Mouse (Mus musculus) midbrain, embryonic 16.5 days (tissue): Measurements from ENCODE around the gene Scml4. TPM values are rescaled to one million over a fixed set of nuclear protein-coding genes. Genes with fewer than 3 reads are reported as not detected.

Experiments used
- ATAC-seq: fragments of 200-750 bp; cut with Nextera tagmentation; 2 replicates; pipeline ENCODE4 v1.8.0; 2017; ENCODE audit warnings: moderate TSS enrichment
- H3K27ac ChIP-seq: fragments of 300-500 bp; sonication (generic); 2 replicates; pipeline ENCODE4 v1.5.1; 2014; ENCODE audit warnings: mild to moderate bottlenecking, low read length, mixed read lengths
- H3K27me3 ChIP-seq: fragments of 300-500 bp; sonication (generic); 2 replicates; pipeline ENCODE4 v1.6.1; 2014; ENCODE audit warnings: low read depth, low read length, mixed read lengths; ENCODE audit not compliant: control insufficient read depth, insufficient read depth
- H3K36me3 ChIP-seq: fragments of 300-500 bp; sonication (generic); 2 replicates; pipeline ENCODE4 v1.6.1; 2014; ENCODE audit warnings: mild to moderate bottlenecking, low read length, moderate library complexity, mixed read lengths; ENCODE audit not compliant: control insufficient read depth, insufficient read depth
- H3K4me1 ChIP-seq: fragments of 300-500 bp; sonication (generic); 2 replicates; pipeline ENCODE4 v1.6.1; 2014; ENCODE audit warnings: mild to moderate bottlenecking, low read length, mixed read lengths; ENCODE audit not compliant: control insufficient read depth, insufficient read depth
- H3K4me2 ChIP-seq: fragments of 300-500 bp; sonication (generic); 2 replicates; pipeline ENCODE4 v1.6.1; 2014; ENCODE audit warnings: mild to moderate bottlenecking, low read length, mixed read lengths
- H3K4me3 ChIP-seq: fragments of 300-500 bp; sonication (generic); 2 replicates; pipeline ENCODE4 v1.5.1; 2014; ENCODE audit warnings: low read depth, mild to moderate bottlenecking, low read length, moderate library complexity, mixed read lengths
- H3K9ac ChIP-seq: fragments of 300-500 bp; sonication (generic); 2 replicates; pipeline ENCODE4 v1.6.1; 2014; ENCODE audit warnings: low read depth, low read length, mixed read lengths
- H3K9me3 ChIP-seq: fragments of 300-500 bp; sonication (generic); replicated peaks from 2 replicates; pipeline ENCODE4 v1.6.1; 2014; ENCODE audit warnings: mild to moderate bottlenecking, low read length, mixed read lengths; ENCODE audit not compliant: control insufficient read depth, poor library complexity, severe bottlenecking
- WGBS: fragments of 180-500 bp; shearing (Covaris S2); extraction: QIAGEN DNeasy Blood & Tissue Kit; methylation state at CpG from one replicate; pipeline ENCODE4 v1.1.7; 2014; 5-methylcytosine and 5-hydroxymethylcytosine counted together
- polyA plus RNA-seq: library from polyadenylated mRNA; unstranded; fragments of >200 nt; fragmentation: Nextera tagmentation; extraction: Ambion mirVana; gene quantifications from 2 replicates; pipeline ENCODE4 v1.2.1, GENCODE M21; 2015

The Scml4 gene
- polyA plus RNA-seq, 1 experiment from 2014 or later, result 19.5 TPM

DNA sequence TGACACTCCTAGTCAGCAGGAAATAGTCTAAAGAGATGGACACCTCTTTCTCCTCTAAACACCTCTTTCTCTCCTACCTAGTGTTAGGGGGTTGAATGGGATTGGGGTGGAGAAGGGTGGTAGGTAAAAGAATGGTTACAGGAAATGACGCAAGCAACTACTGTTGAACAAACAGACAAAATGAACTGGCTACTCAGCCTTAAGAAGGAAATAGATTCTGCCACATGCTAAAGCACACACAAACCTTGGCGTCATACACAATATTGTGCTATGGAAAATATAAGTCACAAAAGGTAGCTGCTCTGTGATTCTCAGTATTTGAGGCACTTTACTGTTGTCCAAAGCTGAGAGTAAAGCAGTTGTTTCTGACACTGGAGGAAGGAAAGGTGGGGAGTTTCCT, 21.4 kb upstream of the Scml4 start:
- Histone ChIP-seq H3K36me3 (peaks cover 5% of the 10 kb centered on the region; the same call in 1 of the 2 replicates), H3K27me3 (no peaks in the 10 kb centered on the region), H3K4me1 (peaks cover 6% of the 10 kb centered on the region; the same call in 1 of the 2 replicates), H3K4me3 (no peak overlapping the region), H3K4me2 (no peak overlapping the region), H3K9ac (no peak overlapping the region), H3K9me3 (no peaks in the 10 kb centered on the region; the same call in 1 of the 2 replicates), H3K27ac (no peak overlapping the region)
- ATAC-seq, result no peak
- WGBS, result 94% methylated on average over 2 of the region's 2 CpGs

DNA sequence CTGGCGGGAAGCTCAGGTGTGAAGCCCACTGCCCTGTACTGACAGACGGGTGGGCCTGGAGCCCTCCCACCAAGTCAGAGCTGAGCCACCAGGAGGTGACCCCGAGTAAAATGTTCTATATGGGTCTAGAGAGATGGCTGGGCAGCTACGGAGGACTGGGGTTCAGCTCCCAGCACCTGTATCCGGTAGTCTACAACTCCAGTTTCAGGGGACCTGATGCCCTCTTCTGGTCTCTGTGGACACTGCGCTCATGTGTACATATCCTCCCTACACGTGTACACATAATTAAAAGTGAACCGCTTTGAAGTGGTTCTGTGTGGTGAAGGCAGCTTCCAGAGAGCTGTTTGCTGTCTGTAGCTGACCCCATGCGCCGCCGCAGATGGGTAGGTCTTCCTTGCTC, 20.1 kb upstream of the Scml4 start:
- Histone ChIP-seq H3K36me3 (peaks cover 5% of the 10 kb centered on the region; the same call in 1 of the 2 replicates), H3K27ac (no peak overlapping the region), H3K4me3 (no peak overlapping the region), H3K9ac (no peak overlapping the region), H3K4me2 (no peak overlapping the region), H3K4me1 (peaks cover 4% of the 10 kb centered on the region; the same call in 1 of the 2 replicates), H3K9me3 (no peaks in the 10 kb centered on the region; the same call in 1 of the 2 replicates), H3K27me3 (no peaks in the 10 kb centered on the region)
- ATAC-seq, result no peak
- 98% methylated on average over 11 of the region's 11 CpGs for WGBS

DNA sequence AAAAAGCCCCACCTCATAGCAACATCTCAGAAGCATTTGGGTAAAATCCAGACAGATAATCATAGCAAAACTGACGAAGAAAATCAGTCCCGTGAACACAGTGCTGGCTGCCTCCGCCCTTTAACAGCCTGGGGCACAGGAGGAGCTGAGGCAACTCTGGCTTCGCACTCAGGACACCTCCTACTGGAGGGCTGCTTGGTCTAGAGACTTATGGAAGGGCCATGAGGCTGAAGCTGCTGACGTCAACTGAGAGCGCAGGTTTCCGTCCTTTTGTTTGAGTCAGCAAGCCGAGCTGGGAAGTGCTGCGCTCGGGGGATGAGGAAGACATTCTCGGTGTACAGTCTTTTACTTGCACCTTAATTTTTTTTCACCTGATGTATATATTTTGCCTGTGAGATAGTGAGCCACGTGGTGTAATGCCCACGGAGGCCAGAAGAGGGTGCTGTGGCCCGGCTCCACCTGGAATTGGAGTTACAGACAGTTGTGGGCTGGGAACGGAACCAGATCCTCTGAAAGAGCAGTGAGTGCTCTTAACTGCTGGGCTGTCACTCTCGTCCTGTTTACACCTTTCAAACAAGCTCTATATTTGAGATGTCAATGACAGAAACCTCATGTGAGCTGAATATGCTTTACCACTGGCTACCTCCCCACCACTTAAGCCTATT, 18.5 kb upstream of the Scml4 start:
- Histone ChIP-seq H3K9ac (no peak overlapping the region), H3K27ac (no peak overlapping the region), H3K4me2 (no peak overlapping the region), H3K36me3 (peaks cover 5% of the 10 kb centered on the region; the same call in 1 of the 2 replicates), H3K9me3 (no peaks in the 10 kb centered on the region; the same call in 1 of the 2 replicates), H3K4me3 (no peak overlapping the region), H3K4me1 (no peaks in the 10 kb centered on the region), H3K27me3 (no peaks in the 10 kb centered on the region)
- WGBS, result 68% methylated on average over 16 of the region's 16 CpGs
- no peak for ATAC-seq

DNA sequence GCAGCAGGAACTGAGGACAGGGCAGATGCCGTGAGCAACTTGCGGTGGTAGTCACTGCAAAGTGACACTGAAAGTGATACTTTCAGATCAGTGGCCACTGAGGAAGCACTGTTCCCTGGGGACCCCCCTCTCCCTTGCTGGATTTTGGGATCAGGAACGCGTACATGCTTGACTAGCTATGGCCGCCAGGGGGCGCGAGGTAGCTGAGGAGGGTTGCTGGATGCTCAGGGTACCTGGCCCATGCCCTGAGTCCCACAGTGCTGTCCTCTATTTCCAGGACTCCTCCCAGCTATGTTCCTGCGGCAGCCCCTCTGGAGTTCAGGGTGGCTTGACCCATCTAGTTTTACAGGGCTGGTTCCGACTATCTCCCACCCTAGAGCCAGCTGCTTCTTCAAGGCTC, 17.8 kb upstream of the Scml4 start:
- H3K4me2 ChIP-seq, result no peak overlapping the region
- H3K27ac ChIP-seq, result no peak overlapping the region
- H3K27me3 ChIP-seq, result no peaks in the 10 kb centered on the region
- ATAC-seq, result peak; percentile 52; the same call in 1 of the 2 replicates
- 15% methylated on average over 9 of the region's 9 CpGs for WGBS
- H3K4me1 ChIP-seq, result no peaks in the 10 kb centered on the region
- no peaks in the 10 kb centered on the region for H3K9me3 ChIP-seq
- H3K4me3 ChIP-seq, result no peak overlapping the region
- H3K9ac ChIP-seq, result no peak overlapping the region
- H3K36me3 ChIP-seq, result peaks cover 5% of the 10 kb centered on the region; the same call in 1 of the 2 replicates

DNA sequence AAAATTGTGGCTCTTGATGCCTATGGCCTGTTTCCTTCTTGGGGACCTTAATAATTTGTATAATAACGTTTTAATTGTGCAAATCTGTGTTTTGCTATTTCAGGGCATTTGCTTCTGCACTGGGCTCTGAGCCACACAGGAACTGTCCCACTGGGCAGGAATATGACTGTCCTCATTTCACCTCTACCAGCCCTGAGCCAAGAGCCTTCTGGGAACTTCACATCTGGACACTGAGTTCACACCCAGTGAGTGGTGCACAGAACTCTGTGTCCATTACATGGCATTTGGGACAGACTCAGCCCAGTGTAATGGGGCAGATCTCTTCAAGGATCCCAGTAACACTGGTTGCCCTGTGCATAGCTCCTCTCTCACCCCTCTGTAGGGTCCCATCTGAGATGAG, 16.8 kb upstream of the Scml4 start:
- no peaks in the 10 kb centered on the region for H3K9me3 ChIP-seq
- H3K4me3 ChIP-seq, result no peak overlapping the region
- H3K27me3 ChIP-seq, result no peaks in the 10 kb centered on the region
- no peak overlapping the region for H3K27ac ChIP-seq
- WGBS, result 74% methylated on average over 1 of the region's 1 CpGs
- no peak overlapping the region for H3K9ac ChIP-seq
- H3K36me3 ChIP-seq, result peaks cover 5% of the 10 kb centered on the region; the same call in 1 of the 2 replicates
- H3K4me1 ChIP-seq, result no peaks in the 10 kb centered on the region
- no peak for ATAC-seq
- no peak overlapping the region for H3K4me2 ChIP-seq

DNA sequence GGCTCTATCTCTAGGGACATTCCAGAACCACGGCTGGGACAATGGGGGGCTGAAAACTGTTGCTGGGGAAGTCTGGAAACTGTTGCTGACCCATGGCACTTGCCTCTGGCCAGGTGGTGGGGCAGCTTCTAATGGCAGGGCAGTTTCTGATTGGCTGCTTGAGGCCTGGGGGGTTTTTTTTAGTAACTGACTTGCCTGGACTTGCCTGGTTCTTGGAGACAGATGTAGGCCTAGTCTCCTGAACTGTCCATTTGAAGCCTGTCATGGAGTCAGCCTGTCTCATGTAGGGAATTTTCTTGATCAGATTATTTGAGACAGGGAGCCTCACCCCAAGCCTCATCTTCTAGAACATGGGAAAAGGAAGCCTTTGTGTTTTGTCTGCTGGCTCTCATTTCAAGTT, 14.7 kb upstream of the Scml4 start:
- Histone ChIP-seq H3K4me1 (no peaks in the 10 kb centered on the region), H3K9ac (no peak overlapping the region), H3K27me3 (no peaks in the 10 kb centered on the region), H3K9me3 (no peaks in the 10 kb centered on the region), H3K4me3 (no peak overlapping the region), H3K27ac (no peak overlapping the region), H3K4me2 (no peak overlapping the region), H3K36me3 (no peaks in the 10 kb centered on the region)
- 63% methylated on average over 1 of the region's 1 CpGs for WGBS
- no peak for ATAC-seq

DNA sequence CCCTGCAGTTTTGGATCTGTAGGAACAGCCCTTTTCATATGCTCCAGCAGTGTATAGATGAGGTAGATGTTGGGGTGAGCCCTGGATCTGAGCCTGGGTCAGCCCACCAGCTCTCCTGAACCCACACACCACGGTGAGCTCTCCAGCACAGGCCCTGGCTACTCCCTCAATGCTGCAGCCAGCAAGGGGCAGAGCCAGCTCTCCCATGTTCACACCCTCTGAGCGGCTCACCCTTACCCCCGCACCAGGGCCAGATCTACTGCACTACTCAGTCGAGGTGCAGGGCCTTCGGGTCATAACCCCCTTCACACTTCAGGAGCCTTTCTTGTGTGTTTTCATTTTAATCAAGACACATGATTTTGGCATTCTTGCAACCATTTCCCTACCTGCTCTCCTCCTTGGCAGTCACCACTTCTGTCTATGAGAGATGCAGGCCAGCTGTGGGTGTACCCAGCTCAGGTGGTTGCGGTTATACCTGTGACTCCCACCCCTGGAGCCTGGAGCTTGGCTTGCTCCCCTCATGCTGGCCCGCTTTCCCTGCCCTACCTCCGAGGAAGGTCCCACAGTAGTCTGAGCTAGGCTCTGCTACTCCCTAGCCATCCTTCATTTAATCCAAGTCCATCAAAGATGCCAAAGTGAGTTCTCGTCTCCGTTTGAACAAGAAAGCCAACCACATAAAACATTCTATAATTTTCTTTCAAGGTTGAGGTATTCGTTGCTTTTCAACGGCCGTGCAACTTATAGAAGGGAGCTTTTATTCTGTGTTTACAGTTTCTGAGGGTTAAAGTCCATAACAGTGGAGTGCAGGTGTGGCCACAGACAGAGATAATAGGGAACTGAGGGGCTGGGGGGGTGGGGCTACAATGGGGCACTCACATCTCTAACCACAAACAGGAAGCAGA, 11.7 kb upstream of the Scml4 start:
- 0 out of 2 replicates have a peak, but pooled peaks have one; percentile 28 for ATAC-seq
- Histone ChIP-seq H3K4me1 (no peaks in the 10 kb centered on the region), H3K4me2 (no peak overlapping the region), H3K9ac (no peak overlapping the region), H3K27ac (no peak overlapping the region), H3K4me3 (no peak overlapping the region), H3K36me3 (no peaks in the 10 kb centered on the region), H3K9me3 (no peaks in the 10 kb centered on the region), H3K27me3 (no peaks in the 10 kb centered on the region)
- WGBS, result 95% methylated on average over 13 of the region's 13 CpGs

GRCm38 (mm10) chr10:42849081-42849400, 11.1 kb upstream of the Scml4 start:
- ATAC-seq, result no peak
- no peaks in the 10 kb centered on the region for H3K9me3 ChIP-seq
- no peaks in the 10 kb centered on the region for H3K36me3 ChIP-seq
- no peak overlapping the region for H3K4me3 ChIP-seq
- no peak overlapping the region for H3K4me2 ChIP-seq
- H3K27me3 ChIP-seq, result no peaks in the 10 kb centered on the region
- H3K4me1 ChIP-seq, result no peaks in the 10 kb centered on the region
- no peak overlapping the region for H3K9ac ChIP-seq
- H3K27ac ChIP-seq, result no peak overlapping the region
- 90% methylated on average over 7 of the region's 7 CpGs for WGBS

DNA sequence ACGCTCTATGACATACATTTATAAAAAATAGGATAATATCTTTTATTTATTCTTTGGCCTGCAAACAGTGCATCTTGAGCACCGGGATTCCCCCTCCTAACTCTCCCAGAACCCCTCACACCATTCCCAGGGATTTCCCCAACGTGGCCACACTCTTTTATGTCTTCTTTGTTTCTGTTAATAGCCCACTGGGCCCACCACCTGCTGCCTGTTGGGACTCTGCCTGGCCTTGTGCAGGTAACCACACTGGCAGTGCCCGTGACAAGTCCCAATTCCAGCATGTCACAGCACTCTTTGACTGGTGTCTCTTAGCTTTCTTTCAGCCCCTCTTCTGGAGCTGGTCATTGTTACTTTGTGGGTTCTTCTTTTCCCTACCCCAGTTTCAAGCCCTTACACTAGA, 5.3 kb upstream of the Scml4 start:
- H3K27ac ChIP-seq, result no peak overlapping the region
- H3K9ac ChIP-seq, result no peak overlapping the region
- no peaks in the 10 kb centered on the region for H3K27me3 ChIP-seq
- peaks cover 8% of the 10 kb centered on the region for H3K4me1 ChIP-seq
- ATAC-seq, result no peak
- no peak overlapping the region for H3K4me3 ChIP-seq
- no peaks in the 10 kb centered on the region for H3K36me3 ChIP-seq
- WGBS, result 46% methylated on average over 4 of the region's 4 CpGs
- no peaks in the 10 kb centered on the region for H3K9me3 ChIP-seq
- no peak overlapping the region for H3K4me2 ChIP-seq
